Mouse (Mus musculus) liver, embryonic 11.5 days (tissue): ENCODE data around the gene Cdk2ap2. TPM values are rescaled to one million over a fixed set of nuclear protein-coding genes. Genes with fewer than 3 reads are reported as not detected.
"Not testable (repeated sequence)": the region's sequence is repeated elsewhere in the genome, so short reads cannot be mapped to it uniquely, and the experiment has no call there.

Source experiments
- ATAC-seq: fragments of 200-750 bp; cut with Nextera tagmentation; replicated peaks from 2 replicates; pipeline ENCODE4 v1.8.0; 2017; ENCODE audit warnings: moderate number of reproducible peaks, mild to moderate bottlenecking, moderate TSS enrichment, moderate library complexity; ENCODE audit not compliant: low FRiP score
- DNase-seq: peaks from one replicate; pipeline ENCODE4 v3.0.0-alpha.2; 2017; ENCODE audit warnings: low spot score
- H3K27ac ChIP-seq: fragments of 300-500 bp; sonication (generic); 2 replicates; pipeline ENCODE4 v1.5.1; 2014; ENCODE audit warnings: mild to moderate bottlenecking, low read depth, low read length, control low read depth
- H3K27me3 ChIP-seq: fragments of 300-500 bp; sonication (generic); replicated peaks from 2 replicates; pipeline ENCODE4 v1.6.1; 2014; ENCODE audit warnings: low read length, mixed read lengths; ENCODE audit not compliant: control insufficient read depth, insufficient read depth
- H3K36me3 ChIP-seq: fragments of 300-500 bp; sonication (generic); 2 replicates; pipeline ENCODE4 v1.6.1; 2014; ENCODE audit warnings: mild to moderate bottlenecking, low read length, moderate library complexity, mixed read lengths; ENCODE audit not compliant: control insufficient read depth, insufficient read depth
- H3K4me1 ChIP-seq: fragments of 300-500 bp; sonication (generic); replicated peaks from 2 replicates; pipeline ENCODE4 v1.6.1; 2014; ENCODE audit warnings: low read length, mixed read lengths; ENCODE audit not compliant: control insufficient read depth, insufficient read depth
- H3K4me2 ChIP-seq: fragments of 300-500 bp; sonication (generic); 2 replicates; pipeline ENCODE4 v1.6.1; 2014; ENCODE audit warnings: mild to moderate bottlenecking, control low read depth, moderate library complexity
- H3K4me3 ChIP-seq: fragments of 300-500 bp; sonication (generic); 2 replicates; pipeline ENCODE4 v1.5.1; 2014; ENCODE audit warnings: low read depth, low read length, control low read depth
- H3K9ac ChIP-seq: fragments of 300-500 bp; sonication (generic); 2 replicates; pipeline ENCODE4 v1.6.1; 2014; ENCODE audit warnings: low read depth, low read length, control low read depth
- H3K9me3 ChIP-seq: fragments of 300-500 bp; sonication (generic); 2 replicates; pipeline ENCODE4 v1.6.1; 2016; ENCODE audit warnings: low read length, inconsistent platforms, mixed read lengths; ENCODE audit not compliant: control insufficient read depth
- WGBS: fragments of 180-500 bp; shearing (Covaris S2); extraction: QIAGEN DNeasy Blood & Tissue Kit; methylation state at CpG from one replicate; pipeline ENCODE4 v1.1.7; 2014; 5-methylcytosine and 5-hydroxymethylcytosine counted together
- polyA plus RNA-seq: library from polyadenylated mRNA; unstranded; fragments of >200 nt; fragmentation: Nextera tagmentation; extraction: Ambion mirVana; gene quantifications from 2 replicates; pipeline ENCODE4 v1.2.1, GENCODE M21; 2014

Cdk2ap2 gene
- polyA plus RNA-seq, 1 experiment from 2014 or later: 135 TPM

DNA sequence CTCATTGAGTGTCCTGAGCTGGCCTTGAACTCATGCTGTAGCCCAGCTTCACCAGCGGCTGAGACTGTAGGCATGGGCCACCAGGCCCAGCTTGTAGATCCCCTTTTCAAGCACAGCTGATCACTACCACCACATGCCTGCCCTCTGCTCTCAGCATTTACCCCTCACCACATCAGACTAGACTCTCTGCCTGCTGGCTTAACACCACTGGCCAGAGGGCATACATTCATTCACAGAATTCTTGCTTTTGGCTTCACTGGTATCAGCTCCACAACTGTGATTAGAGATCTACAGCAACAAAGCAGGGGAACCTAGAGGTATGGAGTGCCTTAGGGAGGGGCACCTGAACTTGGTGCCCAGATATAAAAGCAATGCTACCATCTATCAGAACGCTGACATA, 23.5 kb downstream of the Cdk2ap2 start:
- ATAC-seq (no peak), DNase-seq (no peak)
- Histone ChIP-seq H3K27ac (no peak overlapping the region), H3K4me2 (peak overlapping the region; percentile 57), H3K4me3 (no peak overlapping the region), H3K9ac (no peak overlapping the region), H3K36me3 (peaks cover 5% of the 10 kb centered on the region; the same call in 1 of the 2 replicates), H3K9me3 (no peaks in the 10 kb centered on the region), H3K4me1 (peaks cover 14% of the 10 kb centered on the region), H3K27me3 (no peaks in the 10 kb centered on the region)
- WGBS: 85% methylated on average over 2 of the region's 2 CpGs

DNA sequence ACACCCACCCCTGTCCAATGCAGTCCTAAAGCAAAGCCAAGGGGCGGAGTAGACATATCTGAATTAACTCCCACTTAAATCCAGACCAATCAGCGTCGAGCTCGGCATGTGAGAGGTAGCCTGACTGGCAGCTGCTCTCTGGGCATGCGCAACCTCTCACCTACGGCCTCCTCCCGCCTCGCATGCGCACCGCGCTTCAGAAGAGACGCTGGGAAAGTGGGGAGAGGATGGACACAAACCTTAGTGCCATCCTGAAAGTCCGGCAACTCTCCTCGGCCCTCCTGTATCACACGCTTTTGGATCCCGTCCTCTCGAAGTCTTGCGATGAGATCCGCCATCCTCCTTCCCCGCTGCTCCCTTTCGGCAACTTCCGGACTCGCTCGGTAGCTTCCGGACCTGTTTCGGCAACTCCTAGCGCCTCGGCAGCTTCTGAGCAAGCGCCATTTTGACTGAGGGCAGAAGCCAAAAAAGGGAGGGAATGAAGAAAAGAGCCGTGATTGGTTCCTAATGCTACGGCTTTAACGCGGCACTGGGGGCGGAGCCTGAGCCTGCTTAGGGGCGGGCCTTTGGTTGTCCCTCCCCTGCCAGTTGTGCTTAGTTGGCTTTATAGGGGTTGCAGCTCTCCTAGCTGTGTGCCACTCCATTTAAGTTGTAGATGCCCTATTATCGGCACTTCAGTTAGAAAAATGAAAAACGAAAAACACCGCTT, 24.3 kb downstream of the Cdk2ap2 start:
- H3K36me3 ChIP-seq: no peaks in the 10 kb centered on the region
- H3K4me2 ChIP-seq: peak overlapping the region; percentile 57
- ATAC-seq (peak; percentile 77), DNase-seq (peak; percentile 94)
- no peak overlapping the region; the same call in 1 of the 2 replicates for H3K27ac ChIP-seq
- H3K9me3 ChIP-seq: no peaks in the 10 kb centered on the region
- peaks cover 14% of the 10 kb centered on the region for H3K4me1 ChIP-seq
- peak overlapping the region; percentile 51 for H3K9ac ChIP-seq
- H3K27me3 ChIP-seq: no peaks in the 10 kb centered on the region
- WGBS: 2% methylated on average over 38 of the region's 38 CpGs
- H3K4me3 ChIP-seq: peak overlapping the region; percentile 43

DNA sequence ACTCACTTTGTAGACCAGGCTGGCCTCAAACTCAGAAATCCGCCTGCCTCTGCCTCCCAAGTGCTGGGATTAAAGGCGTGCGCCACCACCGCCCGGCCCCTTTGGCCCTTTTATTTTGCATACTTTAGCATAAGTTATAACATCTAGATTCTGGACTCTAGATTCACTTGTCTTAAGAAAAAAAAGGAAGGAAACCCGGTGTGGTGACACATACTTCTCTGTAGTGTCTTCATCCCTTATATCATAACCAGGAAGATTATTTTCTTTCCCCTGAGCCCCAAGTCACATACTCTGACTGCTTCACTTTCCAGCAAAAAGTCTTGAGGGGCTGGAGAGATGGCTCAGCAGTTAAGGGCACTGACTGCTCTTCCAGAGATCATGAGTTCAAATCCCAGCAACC, 24.9 kb downstream of the Cdk2ap2 start:
- not testable (repeated sequence) for DNase-seq, H3K36me3 ChIP-seq, H3K9ac ChIP-seq, H3K27me3 ChIP-seq, H3K9me3 ChIP-seq, H3K4me3 ChIP-seq, ATAC-seq
- Histone ChIP-seq H3K4me2 (peak overlapping the region; percentile 57), H3K4me1 (peaks cover 20% of the 10 kb centered on the region), H3K27ac (peak overlapping the region; percentile 39; the same call in 1 of the 2 replicates)
- 52% methylated on average over 6 of the region's 6 CpGs for WGBS

DNA sequence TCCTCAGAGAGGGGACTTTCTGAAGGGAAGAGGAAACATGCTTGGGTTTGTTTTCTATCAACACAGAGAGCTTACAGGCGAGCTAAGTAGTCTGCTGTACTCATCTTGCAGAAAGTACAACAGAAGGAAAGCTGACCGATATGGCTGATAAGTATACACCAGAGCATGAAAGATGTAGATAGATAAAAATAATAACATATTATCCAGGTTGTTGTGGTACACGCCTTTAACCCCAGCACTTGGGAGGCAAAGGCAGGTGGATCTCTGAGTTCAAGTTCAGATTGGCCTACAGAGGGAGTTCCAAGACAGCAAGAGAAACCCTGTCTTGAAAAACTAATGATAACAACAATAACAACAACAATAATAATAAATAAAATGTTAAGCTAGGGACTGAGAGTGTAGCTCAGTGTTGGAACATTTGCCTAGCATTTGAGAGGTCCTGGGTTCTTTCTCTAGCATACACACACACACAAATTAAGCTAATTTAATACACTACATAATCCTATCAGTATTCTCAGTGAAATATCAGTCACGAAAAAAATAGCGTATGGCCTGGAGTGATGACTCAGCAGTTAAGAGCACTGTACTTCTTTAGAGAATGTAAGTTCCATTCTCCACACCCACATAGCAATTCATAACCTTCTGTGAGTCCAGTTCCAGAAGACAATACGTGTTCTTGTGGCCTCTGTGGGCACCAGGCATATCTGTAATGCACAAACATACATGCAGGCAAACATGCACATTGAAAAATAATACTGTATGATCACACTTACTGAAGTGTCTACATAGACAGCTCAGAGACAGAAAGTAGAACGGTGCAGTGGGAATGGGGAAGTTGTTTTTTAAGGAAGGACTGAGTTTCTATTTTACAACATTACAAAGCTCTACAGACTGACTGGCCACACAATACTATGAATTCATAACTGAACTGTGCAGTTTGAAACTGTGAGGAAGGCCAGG, 25.7 kb downstream of the Cdk2ap2 start:
- no peaks in the 10 kb centered on the region for H3K9me3 ChIP-seq
- H3K9ac ChIP-seq: no peak overlapping the region
- no peak for DNase-seq
- peaks cover 26% of the 10 kb centered on the region for H3K4me1 ChIP-seq
- no peak overlapping the region for H3K4me3 ChIP-seq
- H3K27me3 ChIP-seq: no peaks in the 10 kb centered on the region
- H3K4me2 ChIP-seq: peak overlapping the region; percentile 6; the same call in 1 of the 2 replicates
- peak overlapping the region; percentile 47; the same call in 1 of the 2 replicates for H3K27ac ChIP-seq
- 66% methylated on average over 7 of the region's 7 CpGs for WGBS
- H3K36me3 ChIP-seq: no peaks in the 10 kb centered on the region
- ATAC-seq: no peak

DNA sequence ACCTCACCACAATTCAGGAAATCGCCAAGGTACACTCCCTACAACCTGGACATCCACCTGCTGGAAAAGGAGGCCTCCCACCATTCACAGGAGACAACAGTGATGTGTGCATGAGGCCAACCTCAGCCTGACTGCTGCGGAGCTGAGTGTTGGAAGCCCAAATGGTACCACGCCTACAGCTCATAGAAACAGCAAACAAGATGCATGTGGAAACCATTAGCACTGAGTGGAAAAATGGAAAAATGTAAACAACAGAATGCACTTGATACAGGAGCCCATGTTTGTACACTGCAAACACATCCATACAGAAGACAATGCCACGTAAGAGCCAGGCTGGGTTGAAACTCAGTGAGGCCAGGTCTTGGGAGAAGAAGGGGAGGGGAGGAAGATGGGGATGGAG, 27.4 kb downstream of the Cdk2ap2 start:
- H3K27me3 ChIP-seq: no peaks in the 10 kb centered on the region
- no peak overlapping the region for H3K27ac ChIP-seq
- DNase-seq: no peak
- 86% methylated on average over 4 of the region's 4 CpGs for WGBS
- H3K4me1 ChIP-seq: peaks cover 26% of the 10 kb centered on the region
- no peaks in the 10 kb centered on the region for H3K9me3 ChIP-seq
- peaks cover 4% of the 10 kb centered on the region; the same call in 1 of the 2 replicates for H3K36me3 ChIP-seq
- ATAC-seq: no peak
- H3K4me2 ChIP-seq: no peak overlapping the region; the same call in 1 of the 2 replicates
- H3K9ac ChIP-seq: no peak overlapping the region
- H3K4me3 ChIP-seq: no peak overlapping the region

DNA sequence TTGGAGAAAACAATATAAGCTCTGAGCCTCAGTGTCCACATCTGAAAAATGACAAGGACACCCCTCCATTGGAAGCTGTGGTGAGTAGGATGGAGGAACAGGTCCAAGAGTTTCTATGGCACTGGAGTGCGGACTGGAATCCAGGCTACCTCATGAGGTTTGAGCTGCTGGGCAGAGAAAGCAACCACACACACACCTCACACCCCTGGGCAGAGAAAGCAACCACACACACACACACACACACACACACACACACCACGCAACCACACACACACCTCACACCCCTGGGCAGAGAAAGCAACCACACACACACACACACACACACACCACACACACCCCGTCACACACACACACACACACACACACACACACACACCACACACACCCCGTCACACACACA, 28.3 kb downstream of the Cdk2ap2 start:
- peaks cover 22% of the 10 kb centered on the region for H3K4me1 ChIP-seq
- not testable (repeated sequence) for H3K27me3 ChIP-seq, H3K36me3 ChIP-seq, H3K27ac ChIP-seq, DNase-seq, H3K9me3 ChIP-seq
- H3K4me3 ChIP-seq: peak overlapping the region; percentile 83
- peak overlapping the region; percentile 87 for H3K4me2 ChIP-seq
- peak overlapping the region; percentile 65 for H3K9ac ChIP-seq
- 23% methylated on average over 4 of the region's 4 CpGs for WGBS
- peak; percentile 19 for ATAC-seq

DNA sequence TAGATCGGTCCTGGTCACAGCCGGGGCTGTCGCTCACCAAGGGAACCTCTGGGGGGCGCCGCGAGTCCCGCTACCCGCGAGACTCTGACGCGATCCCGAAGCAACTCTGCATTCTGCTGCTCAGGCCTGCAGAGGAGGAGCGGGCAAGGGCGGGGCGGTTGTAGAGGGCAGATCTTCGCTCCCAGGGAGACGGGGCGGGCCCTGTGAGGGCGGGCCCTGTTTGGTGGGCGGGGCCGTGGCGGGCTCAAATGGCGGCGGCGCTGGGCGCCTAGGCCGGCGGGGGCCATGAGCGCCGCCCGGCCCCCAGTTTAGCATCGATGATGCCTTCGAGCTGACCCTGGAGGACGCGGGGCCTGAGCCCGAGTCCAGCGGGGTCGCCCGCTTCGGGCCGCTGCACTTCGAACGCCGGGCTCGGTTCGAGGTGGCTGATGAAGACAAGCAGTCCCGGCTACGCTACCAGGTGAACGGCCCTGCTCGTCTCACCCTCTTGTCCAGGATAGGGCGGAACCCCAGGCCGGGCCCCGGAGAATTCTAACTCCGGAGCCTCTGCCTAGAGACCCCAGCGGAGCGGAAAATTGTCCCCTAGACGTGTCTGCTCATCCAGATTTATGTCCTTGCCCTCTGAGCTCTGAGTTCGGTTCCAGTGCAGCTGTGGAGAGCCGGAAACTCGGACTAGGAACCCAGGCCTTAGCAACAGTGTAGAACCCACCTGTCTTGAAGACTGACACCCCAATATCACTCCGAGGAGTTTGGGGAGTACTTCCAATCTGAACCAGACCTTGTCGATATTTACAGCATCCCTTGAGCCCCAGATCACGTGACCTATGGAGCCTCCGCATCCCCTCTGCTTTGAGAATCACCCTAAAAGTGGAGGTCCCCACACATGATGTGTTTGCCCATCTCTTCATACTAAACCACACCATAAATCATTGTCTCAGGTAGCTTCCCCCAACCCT, 29.0 kb downstream of the Cdk2ap2 start, which contains the start of gene Aip:
Gene Aip (minus strand): TSS at position 118 of the 956 bp plus-strand sequence.
- H3K4me1 ChIP-seq: peaks cover 24% of the 10 kb centered on the region
- peak; percentile 98 for DNase-seq

More for the DNA sequence above, 29.0 kb downstream of the Cdk2ap2 start, which contains the start of gene Aip:
- 2% methylated on average over 63 of the region's 64 CpGs for WGBS
- H3K9me3 ChIP-seq: no peaks in the 10 kb centered on the region
- peak within 1 kb of the TSS; percentile 83 for H3K4me3 ChIP-seq
- peak within 1 kb of the TSS; percentile 70 for H3K27ac ChIP-seq
- peak within 1 kb of the TSS; percentile 90 for H3K9ac ChIP-seq
- ATAC-seq: peak; percentile 93
- no peaks in the 10 kb centered on the region for H3K27me3 ChIP-seq
- peaks cover 4% of the 10 kb centered on the region; the same call in 1 of the 2 replicates for H3K36me3 ChIP-seq
- H3K4me2 ChIP-seq: peak within 1 kb of the TSS; percentile 87
